Mouse (Mus musculus) liver, adult 2 months (tissue): Measurements from ENCODE around the gene Lrrc1.

Experiments used
- CTCF ChIP-seq: fragments of 200-500 bp; IDR thresholded peaks from 2 replicates; pipeline ENCODE4 v1.5.1; 2011; ENCODE audit warnings: low read depth, low read length, control low read depth
- POLR2A ChIP-seq: fragments of 200-500 bp; IDR thresholded peaks from 2 replicates; pipeline ENCODE4 v1.6.1; 2011; ENCODE audit warnings: low read length, control low read depth; ENCODE audit not compliant: insufficient read depth; ENCODE audit errors: extremely low read depth

DNA sequence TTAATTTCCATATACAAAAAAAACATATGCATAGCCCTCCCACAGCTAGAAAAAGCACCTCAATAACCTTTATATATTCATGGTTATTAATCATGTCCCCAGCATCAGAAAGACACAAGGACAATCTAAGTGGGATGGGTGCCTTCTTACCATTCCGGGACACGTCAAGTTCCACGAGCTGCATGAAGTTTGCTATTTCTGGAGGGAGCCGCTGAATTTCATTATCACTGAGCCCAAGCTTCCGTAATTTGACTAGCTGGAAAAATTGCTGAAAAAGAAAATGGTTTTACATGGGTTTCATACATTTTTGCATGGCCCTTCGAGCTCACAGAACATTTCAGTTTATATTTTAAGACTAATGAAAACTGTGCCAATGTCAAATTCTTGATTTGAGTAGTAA is 45.6 kb downstream of the Lrrc1 start:
- no peak for TF ChIP-seq CTCF
- no peak for TF ChIP-seq POLR2A
